Mouse (Mus musculus) gastrocnemius, postnatal 10 days (tissue): ENCODE results near the gene Brca2. TPM values are rescaled to one million over a fixed set of nuclear protein-coding genes. Genes with fewer than 3 reads are reported as not detected.

Source experiments
- DNase-seq: peaks from one replicate; pipeline ENCODE4 v3.0.0; 2021; ENCODE audit warnings: mixed read lengths
- total RNA-seq, 2 experiments: library from RNA; stranded (reverse); gene quantifications; 2 replicates each; pipeline ENCODE4 v1.2.3; 2021

The Brca2 gene
- total RNA-seq, 2 experiments from 2014 or later = 6.1 to 6.5 TPM

GRCm38 (mm10) chr5:150598202-150599119, 76.0 kb downstream of the Brca2 start:
- DNase-seq = no peak

GRCm38 (mm10) chr5:150599301-150600294, 77.2 kb downstream of the Brca2 start:
- DNase-seq = no peak

GRCm38 (mm10) chr5:150600554-150601440, 78.4 kb downstream of the Brca2 start:
- peak; percentile 14 for DNase-seq

- no peak for DNase-seq
These were observed 79.2 kb downstream of the Brca2 start for GRCm38 (mm10) chr5:150601441-150602230.

- no peak for DNase-seq
These were observed 83.7 kb downstream of the Brca2 start for GRCm38 (mm10) chr5:150606131-150606530.

GRCm38 (mm10) chr5:150607631-150608030, 85.2 kb downstream of the Brca2 start:
- no peak for DNase-seq

- no peak for DNase-seq
These were observed 88.7 kb downstream of the Brca2 start for GRCm38 (mm10) chr5:150611136-150611535.

- no peak for DNase-seq
These were observed 89.3 kb downstream of the Brca2 start for GRCm38 (mm10) chr5:150611697-150612096.

- no peak for DNase-seq
These were observed 91.6 kb downstream of the Brca2 start for GRCm38 (mm10) chr5:150614054-150614453.

GRCm38 (mm10) chr5:150616216-150616615, 93.8 kb downstream of the Brca2 start:
- DNase-seq = no peak

GRCm38 (mm10) chr5:150616731-150617130, 94.3 kb downstream of the Brca2 start:
- DNase-seq = no peak

GRCm38 (mm10) chr5:150618599-150619355, 96.3 kb downstream of the Brca2 start:
- DNase-seq = no peak

Other genes starting within 250 kb of the Brca2 start
- not detected for gene Zar1l, start 4.5 kb upstream of the Brca2 start, total RNA-seq
- 1 to 10 TPM; 1.8 to 2.9 TPM for gene N4bp2l1, start 74.6 kb downstream of the Brca2 start, total RNA-seq
- 10 to 100 TPM; 29.0 to 42.2 TPM for gene N4bp2l2, start 143.6 kb downstream of the Brca2 start, total RNA-seq
- 10 to 100 TPM; 23.6 to 31.9 TPM for gene Pds5b, start 151.1 kb downstream of the Brca2 start, total RNA-seq